Mouse (Mus musculus) erythroblast, embryonic 14.5 days (primary cell): Measurements from ENCODE around the gene Med13.

Experiments
- GATA1 ChIP-seq: IDR thresholded peaks from 2 replicates; pipeline ENCODE4 v1.6.1; 2012; ENCODE audit warnings: low read length, inconsistent platforms, mixed read lengths
- TAL1 ChIP-seq: IDR thresholded peaks from 3 replicates; pipeline ENCODE4 v1.6.1; 2012; ENCODE audit warnings: low read length, inconsistent platforms, mixed read lengths

GRCm38 (mm10) chr11:86356007-86356853, 1.2 kb downstream of the Med13 start:
- TF ChIP-seq GATA1 (no peak), TAL1 (no peak)
